Mouse (Mus musculus) bone marrow macrophage, adult 2 months (primary cell): ENCODE results near the gene Tnik. TPM values are rescaled to one million over a fixed set of nuclear protein-coding genes. Genes with fewer than 3 reads are reported as not detected.

Experiments used
- H3K27ac ChIP-seq: 2 replicates; pipeline ENCODE4 v1.5.1; 2012; ENCODE audit warnings: low read depth, low read length; ENCODE audit not compliant: insufficient read depth
- H3K4me1 ChIP-seq: 2 replicates; pipeline ENCODE4 v1.6.1; 2012; ENCODE audit warnings: low read length; ENCODE audit not compliant: control insufficient read depth, insufficient read depth
- H3K4me3 ChIP-seq: 2 replicates; pipeline ENCODE4 v1.5.1; 2012; ENCODE audit warnings: mild to moderate bottlenecking, low read length, moderate library complexity; ENCODE audit not compliant: insufficient read depth
- CTCF ChIP-seq: IDR thresholded peaks from 2 replicates; pipeline ENCODE4 v1.5.1; 2012; ENCODE audit warnings: low read depth, mild to moderate bottlenecking, low read length, moderate library complexity
- POLR2A ChIP-seq: IDR thresholded peaks from 2 replicates; pipeline ENCODE4 v1.6.1; 2012; ENCODE audit warnings: mild to moderate bottlenecking, low read depth, low read length, borderline replicate concordance
- polyA plus RNA-seq: library from polyadenylated mRNA; stranded (reverse); fragments of >200 nt; gene quantifications from 2 replicates; pipeline ENCODE4 v1.2.4, GENCODE M21; 2012; ENCODE audit not compliant: missing spikeins, insufficient read depth, insufficient read length

The Tnik gene
- polyA plus RNA-seq, 1 experiment, result 0.54 TPM

- TF ChIP-seq CTCF (no peak), POLR2A (no peak)
- H3K4me1 ChIP-seq, result no peaks in the 10 kb centered on the region
Measured at GRCm38 (mm10) chr3:28303915-28304314, 40.9 kb downstream of the Tnik start.

GRCm38 (mm10) chr3:28306852-28307251, 43.8 kb downstream of the Tnik start:
- no peaks in the 10 kb centered on the region for H3K4me1 ChIP-seq
- no peak overlapping the region for H3K27ac ChIP-seq
- H3K4me3 ChIP-seq, result no peak overlapping the region
- TF ChIP-seq CTCF (no peak), POLR2A (no peak)

More at GRCm38 (mm10) chr3:28303915-28304314, 40.9 kb downstream of the Tnik start:
- Histone ChIP-seq H3K27ac (no peak overlapping the region), H3K4me3 (no peak overlapping the region)

GRCm38 (mm10) chr3:28314438-28314837, 51.4 kb downstream of the Tnik start:
- H3K4me3 ChIP-seq, result no peak overlapping the region
- TF ChIP-seq POLR2A (no peak), CTCF (no peak)
- H3K4me1 ChIP-seq, result no peaks in the 10 kb centered on the region
- no peak overlapping the region for H3K27ac ChIP-seq

GRCm38 (mm10) chr3:28317339-28317738, 54.3 kb downstream of the Tnik start:
- no peak overlapping the region for H3K27ac ChIP-seq
- no peak overlapping the region for H3K4me3 ChIP-seq
- H3K4me1 ChIP-seq, result no peaks in the 10 kb centered on the region
- TF ChIP-seq CTCF (no peak), POLR2A (no peak)

- Histone ChIP-seq H3K4me3 (no peak overlapping the region), H3K27ac (no peak overlapping the region), H3K4me1 (no peaks in the 10 kb centered on the region)
- TF ChIP-seq CTCF (no peak), POLR2A (no peak)
Measured at GRCm38 (mm10) chr3:28321635-28322034, 58.6 kb downstream of the Tnik start.

GRCm38 (mm10) chr3:28325613-28326233, 62.7 kb downstream of the Tnik start:
- Histone ChIP-seq H3K4me3 (no peak overlapping the region), H3K4me1 (no peaks in the 10 kb centered on the region), H3K27ac (no peak overlapping the region)
- no peak for TF ChIP-seq POLR2A
- no peak for TF ChIP-seq CTCF

- Histone ChIP-seq H3K4me3 (no peak overlapping the region), H3K27ac (no peak overlapping the region), H3K4me1 (no peaks in the 10 kb centered on the region)
- TF ChIP-seq POLR2A (no peak), CTCF (no peak)
Measured at GRCm38 (mm10) chr3:28332316-28332715, 69.3 kb downstream of the Tnik start.

GRCm38 (mm10) chr3:28333869-28334268, 70.9 kb downstream of the Tnik start:
- Histone ChIP-seq H3K4me1 (no peaks in the 10 kb centered on the region), H3K4me3 (no peak overlapping the region), H3K27ac (no peak overlapping the region)
- TF ChIP-seq CTCF, result no peak
- TF ChIP-seq POLR2A, result no peak

GRCm38 (mm10) chr3:28334547-28334946, 71.5 kb downstream of the Tnik start:
- Histone ChIP-seq H3K27ac (no peak overlapping the region), H3K4me3 (no peak overlapping the region), H3K4me1 (no peaks in the 10 kb centered on the region)
- TF ChIP-seq POLR2A (no peak), CTCF (no peak)

GRCm38 (mm10) chr3:28340071-28340470, 77.1 kb downstream of the Tnik start:
- H3K4me1 ChIP-seq, result no peaks in the 10 kb centered on the region
- TF ChIP-seq POLR2A, result no peak
- no peak for TF ChIP-seq CTCF
- H3K4me3 ChIP-seq, result no peak overlapping the region

More at GRCm38 (mm10) chr3:28340071-28340470, 77.1 kb downstream of the Tnik start:
- H3K27ac ChIP-seq, result no peak overlapping the region
